Mouse (Mus musculus): ENCODE data around the gene Dock3. TPM values are rescaled to one million over a fixed set of nuclear protein-coding genes. Genes with fewer than 3 reads are reported as not detected.

The Dock3 gene
- polyA plus RNA-seq, 1 experiment from 2014 or later: 0.45 TPM

DNA sequence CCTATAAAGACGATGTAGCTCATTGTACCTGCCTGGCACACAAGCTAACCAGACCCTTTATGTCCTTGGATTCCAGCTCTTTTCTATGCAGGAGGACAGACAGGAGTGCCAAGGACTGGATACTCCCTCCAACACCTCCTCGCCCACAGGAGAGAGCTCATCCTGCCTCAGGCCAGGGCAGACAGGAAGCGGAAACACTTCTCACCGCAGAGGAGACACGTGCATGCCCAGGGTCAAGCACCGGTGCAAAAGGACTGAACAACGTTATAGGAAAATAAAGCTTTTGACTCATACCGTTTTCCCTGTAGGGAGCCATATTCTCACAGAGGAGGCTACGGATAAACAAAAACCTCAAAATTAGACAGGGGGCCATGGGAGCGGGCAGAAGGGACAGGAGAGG lies 41.5 kb upstream of the Dock3 start:
- H3K36me3 ChIP-seq (ENCODE audit: control insufficient read depth, insufficient read depth, low read length): no peaks in the 10 kb centered on the region
- no peaks in the 10 kb centered on the region for H3K9me3 ChIP-seq (replicated peaks; ENCODE audit: control insufficient read depth, low read length)
- H3K27ac ChIP-seq (ENCODE audit: low read length): no peak overlapping the region
- H3K4me1 ChIP-seq (ENCODE audit: control insufficient read depth, insufficient read depth, low read length): peaks cover under 1% of the 10 kb centered on the region
- WGBS: 72% methylated on average over 10 of the region's 10 CpGs
- H3K27me3 ChIP-seq (ENCODE audit: control insufficient read depth, insufficient read depth, low read length): no peaks in the 10 kb centered on the region
- no peak overlapping the region for H3K4me2 ChIP-seq (ENCODE audit: low read depth, low read length)
- no peak for ATAC-seq (ENCODE audit: insufficient read depth, low FRiP score)
- H3K4me3 ChIP-seq (replicated peaks; ENCODE audit: low read length): no peak overlapping the region
- no peak overlapping the region for H3K9ac ChIP-seq (ENCODE audit: low read length)

DNA sequence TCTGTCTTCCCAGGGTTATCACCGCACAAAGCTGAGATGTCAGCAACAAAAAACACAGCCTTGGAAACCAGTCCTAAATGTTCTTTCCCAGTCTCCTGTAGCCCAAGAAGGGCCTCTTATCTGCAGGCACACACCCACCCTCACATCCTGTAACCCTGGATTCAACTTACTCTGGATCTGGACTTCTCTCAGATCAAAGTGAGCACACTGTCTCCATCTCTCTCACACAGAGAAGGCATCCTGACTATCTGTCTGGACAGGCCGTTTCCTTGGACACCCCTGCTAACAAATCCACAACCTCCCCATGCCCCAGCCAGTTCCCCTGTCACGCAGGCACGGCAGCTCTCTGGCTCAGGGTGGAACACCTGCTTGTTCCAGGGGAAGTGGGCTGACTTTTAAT lies 40.6 kb upstream of the Dock3 start:
- no peak overlapping the region for H3K4me2 ChIP-seq (ENCODE audit: low read depth, low read length)
- H3K36me3 ChIP-seq (ENCODE audit: control insufficient read depth, insufficient read depth, low read length): no peaks in the 10 kb centered on the region
- WGBS: 51% methylated on average over 4 of the region's 4 CpGs
- no peaks in the 10 kb centered on the region; the same call in 1 of the 2 replicates for H3K4me1 ChIP-seq (ENCODE audit: control insufficient read depth, insufficient read depth, low read length)
- H3K9ac ChIP-seq (ENCODE audit: low read length): no peak overlapping the region
- no peaks in the 10 kb centered on the region for H3K9me3 ChIP-seq (replicated peaks; ENCODE audit: control insufficient read depth, low read length)
- no peak overlapping the region for H3K4me3 ChIP-seq (replicated peaks; ENCODE audit: low read length)
- H3K27ac ChIP-seq (ENCODE audit: low read length): no peak overlapping the region
- H3K27me3 ChIP-seq (ENCODE audit: control insufficient read depth, insufficient read depth, low read length): no peaks in the 10 kb centered on the region
- no peak for ATAC-seq (ENCODE audit: insufficient read depth, low FRiP score)

DNA sequence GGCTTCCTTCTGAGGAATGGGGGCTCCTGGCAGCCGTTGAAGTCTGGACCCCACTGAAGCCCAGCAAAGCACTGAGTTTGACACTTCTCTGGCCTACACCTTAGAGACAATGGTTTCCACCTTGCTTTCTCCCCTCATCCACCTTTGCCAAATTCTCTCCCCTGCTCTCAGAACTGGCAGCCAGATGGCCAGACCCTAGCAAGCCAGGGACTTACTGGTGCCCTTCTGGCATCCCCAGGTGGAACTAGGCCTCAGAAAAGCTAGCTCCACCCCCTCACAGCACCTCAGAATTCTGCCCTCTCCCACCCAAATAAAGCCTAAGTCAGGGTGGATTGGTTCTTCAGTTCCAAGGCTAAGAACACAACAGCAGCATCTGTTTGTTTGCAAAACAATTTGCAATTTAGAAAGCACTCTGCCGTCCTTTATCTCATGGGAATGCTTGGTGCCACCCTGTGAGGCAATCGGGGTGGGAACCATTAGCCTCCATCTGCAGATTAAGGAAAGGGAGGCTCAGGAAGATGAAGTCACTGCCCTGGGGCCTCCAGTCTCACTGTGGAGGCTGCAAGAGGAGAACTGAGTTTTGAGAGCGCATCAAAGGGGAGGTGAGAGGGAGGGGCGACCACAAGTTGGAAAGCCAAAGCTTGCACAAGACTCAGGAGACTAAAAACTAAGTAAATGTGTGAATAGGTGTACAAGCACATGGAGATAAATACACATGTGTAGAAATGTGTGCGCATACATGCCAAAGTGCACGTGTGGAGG lies 39.6 kb upstream of the Dock3 start:
- Histone ChIP-seq H3K4me2 (ENCODE audit: low read depth, low read length) (no peak overlapping the region), H3K9ac (ENCODE audit: low read length) (no peak overlapping the region), H3K4me3 (replicated peaks; ENCODE audit: low read length) (no peak overlapping the region), H3K27ac (ENCODE audit: low read length) (no peak overlapping the region), H3K4me1 (ENCODE audit: control insufficient read depth, insufficient read depth, low read length) (no peaks in the 10 kb centered on the region; the same call in 1 of the 2 replicates), H3K9me3 (replicated peaks; ENCODE audit: control insufficient read depth, low read length) (no peaks in the 10 kb centered on the region), H3K36me3 (ENCODE audit: control insufficient read depth, insufficient read depth, low read length) (no peaks in the 10 kb centered on the region), H3K27me3 (ENCODE audit: control insufficient read depth, insufficient read depth, low read length) (no peaks in the 10 kb centered on the region)
- no peak for ATAC-seq (ENCODE audit: insufficient read depth, low FRiP score)
- WGBS: 72% methylated on average over 7 of the region's 7 CpGs

DNA sequence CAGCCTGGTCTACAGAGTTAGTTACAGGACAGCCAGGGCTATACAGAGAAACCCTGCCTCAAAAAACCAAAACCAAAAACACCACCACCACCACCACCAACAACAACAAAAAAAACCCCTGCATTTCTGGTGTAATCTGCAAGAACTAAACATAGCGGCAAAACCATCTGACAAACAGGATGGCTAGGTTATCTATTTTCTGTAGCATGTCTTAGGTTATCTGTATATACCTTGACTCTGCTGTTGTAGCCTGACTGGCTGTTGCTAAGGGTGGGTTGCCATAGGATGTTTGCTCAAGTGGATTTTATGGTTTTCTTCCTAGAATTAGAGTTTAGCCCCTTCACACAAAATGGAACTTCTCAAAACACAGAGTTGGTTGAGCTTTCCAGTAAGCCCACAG lies 38.1 kb upstream of the Dock3 start:
- Histone ChIP-seq H3K4me3 (replicated peaks; ENCODE audit: low read length) (no peak overlapping the region), H3K4me1 (ENCODE audit: control insufficient read depth, insufficient read depth, low read length) (no peaks in the 10 kb centered on the region; the same call in 1 of the 2 replicates), H3K27me3 (ENCODE audit: control insufficient read depth, insufficient read depth, low read length) (no peaks in the 10 kb centered on the region), H3K27ac (ENCODE audit: low read length) (no peak overlapping the region), H3K4me2 (ENCODE audit: low read depth, low read length) (no peak overlapping the region), H3K9me3 (replicated peaks; ENCODE audit: control insufficient read depth, low read length) (no peaks in the 10 kb centered on the region), H3K36me3 (ENCODE audit: control insufficient read depth, insufficient read depth, low read length) (no peaks in the 10 kb centered on the region), H3K9ac (ENCODE audit: low read length) (no peak overlapping the region)
- WGBS: 100% methylated on average over 1 of the region's 1 CpGs
- no peak for ATAC-seq (ENCODE audit: insufficient read depth, low FRiP score)

DNA sequence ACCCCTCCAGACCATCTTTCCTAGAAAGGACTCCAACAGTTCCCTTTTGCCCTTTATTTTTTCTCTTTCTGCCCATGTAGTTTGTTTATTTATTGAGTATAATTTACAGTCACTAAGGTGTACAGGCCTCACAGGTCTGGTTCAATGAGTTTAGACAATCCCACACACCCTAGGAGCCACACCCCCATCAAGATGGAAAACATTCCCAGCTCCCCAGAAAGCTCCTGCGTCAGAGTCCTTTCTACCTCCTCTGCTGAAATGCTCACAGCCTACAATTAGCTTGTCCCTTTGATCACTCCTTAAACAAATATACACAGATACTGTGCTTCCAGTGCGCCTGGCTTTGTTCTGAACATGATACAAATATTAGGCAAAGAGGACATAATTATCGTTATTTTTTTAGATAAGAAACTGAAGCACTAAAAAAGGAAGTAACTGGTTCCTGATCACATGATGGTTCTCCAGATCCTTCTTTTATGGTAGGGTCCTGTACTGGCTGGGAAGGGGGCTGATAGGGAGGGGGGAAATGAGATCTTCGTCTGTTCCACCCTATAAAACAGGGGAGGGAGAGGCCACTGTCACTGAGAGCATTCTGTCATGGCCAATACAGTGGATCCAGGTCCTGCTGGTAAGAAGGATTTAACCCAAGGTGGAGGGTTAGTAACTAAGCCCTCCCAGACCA lies 36.2 kb upstream of the Dock3 start:
- no peak for ATAC-seq (ENCODE audit: insufficient read depth, low FRiP score)
- Histone ChIP-seq H3K4me1 (ENCODE audit: control insufficient read depth, insufficient read depth, low read length) (no peaks in the 10 kb centered on the region; the same call in 1 of the 2 replicates), H3K9me3 (replicated peaks; ENCODE audit: control insufficient read depth, low read length) (no peaks in the 10 kb centered on the region), H3K36me3 (ENCODE audit: control insufficient read depth, insufficient read depth, low read length) (no peaks in the 10 kb centered on the region), H3K9ac (ENCODE audit: low read length) (no peak overlapping the region), H3K27ac (ENCODE audit: low read length) (no peak overlapping the region), H3K4me3 (replicated peaks; ENCODE audit: low read length) (no peak overlapping the region), H3K4me2 (ENCODE audit: low read depth, low read length) (no peak overlapping the region), H3K27me3 (ENCODE audit: control insufficient read depth, insufficient read depth, low read length) (no peaks in the 10 kb centered on the region)
- 28% methylated on average over 4 of the region's 4 CpGs for WGBS

DNA sequence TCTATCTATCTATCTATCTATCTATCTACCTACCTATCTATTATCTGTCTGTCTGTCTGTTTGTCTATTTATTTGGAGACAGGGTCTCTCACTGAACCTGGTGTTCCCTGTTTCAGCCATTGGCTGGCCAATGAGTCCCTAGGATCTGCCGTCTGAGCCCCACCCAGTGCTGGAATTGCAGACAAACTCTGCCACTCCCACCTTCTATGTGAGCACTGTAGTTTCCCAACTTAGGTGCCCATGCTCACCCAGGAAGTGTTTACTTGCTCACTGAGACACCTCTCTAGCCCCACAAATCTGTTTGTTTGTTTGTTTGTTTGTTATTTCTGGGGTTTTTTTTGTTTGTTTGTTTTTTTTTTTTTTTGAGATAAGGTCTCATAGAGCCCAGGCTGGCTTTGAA lies 35.3 kb upstream of the Dock3 start:
- WGBS: 44% methylated on average over 1 of the region's 1 CpGs
- no peaks in the 10 kb centered on the region for H3K27me3 ChIP-seq (ENCODE audit: control insufficient read depth, insufficient read depth, low read length)
- H3K36me3 ChIP-seq (ENCODE audit: control insufficient read depth, insufficient read depth, low read length): no peaks in the 10 kb centered on the region
- no peak overlapping the region for H3K9ac ChIP-seq (ENCODE audit: low read length)
- H3K4me1 ChIP-seq (ENCODE audit: control insufficient read depth, insufficient read depth, low read length): no peaks in the 10 kb centered on the region; the same call in 1 of the 2 replicates
- no peaks in the 10 kb centered on the region for H3K9me3 ChIP-seq (replicated peaks; ENCODE audit: control insufficient read depth, low read length)
- no peak overlapping the region for H3K27ac ChIP-seq (ENCODE audit: low read length)
- no peak overlapping the region for H3K4me3 ChIP-seq (replicated peaks; ENCODE audit: low read length)
- H3K4me2 ChIP-seq (ENCODE audit: low read depth, low read length): no peak overlapping the region
- no peak for ATAC-seq (ENCODE audit: insufficient read depth, low FRiP score)

DNA sequence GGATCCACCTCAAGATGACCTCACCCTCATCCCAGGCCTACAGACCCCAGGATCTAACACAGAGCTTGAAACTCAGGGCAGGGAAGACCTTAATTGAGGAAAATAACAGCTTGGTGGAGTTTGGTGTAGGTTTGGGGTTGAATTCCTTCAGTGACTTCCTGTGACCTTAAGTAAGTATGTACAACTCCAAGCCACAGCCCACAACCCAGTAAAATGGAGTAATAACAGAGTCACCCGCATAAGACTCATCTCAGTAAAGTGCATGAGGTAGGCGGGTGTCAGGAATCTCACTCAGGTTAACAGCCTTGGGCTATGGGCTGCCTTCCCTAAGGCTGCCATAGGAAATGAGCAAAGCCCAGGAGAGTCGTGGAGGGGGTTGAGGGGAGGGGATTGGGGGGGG lies 33.0 kb upstream of the Dock3 start:
- WGBS: 67% methylated on average over 3 of the region's 3 CpGs
- H3K4me1 ChIP-seq (ENCODE audit: control insufficient read depth, insufficient read depth, low read length): no peaks in the 10 kb centered on the region
- no peak overlapping the region for H3K4me2 ChIP-seq (ENCODE audit: low read depth, low read length)
- no peaks in the 10 kb centered on the region for H3K27me3 ChIP-seq (ENCODE audit: control insufficient read depth, insufficient read depth, low read length)
- no peak overlapping the region for H3K27ac ChIP-seq (ENCODE audit: low read length)
- no peak for ATAC-seq (ENCODE audit: insufficient read depth, low FRiP score)
- no peak overlapping the region for H3K9ac ChIP-seq (ENCODE audit: low read length)
- H3K9me3 ChIP-seq (replicated peaks; ENCODE audit: control insufficient read depth, low read length): no peaks in the 10 kb centered on the region
- H3K36me3 ChIP-seq (ENCODE audit: control insufficient read depth, insufficient read depth, low read length): no peaks in the 10 kb centered on the region
- no peak overlapping the region for H3K4me3 ChIP-seq (replicated peaks; ENCODE audit: low read length)

DNA sequence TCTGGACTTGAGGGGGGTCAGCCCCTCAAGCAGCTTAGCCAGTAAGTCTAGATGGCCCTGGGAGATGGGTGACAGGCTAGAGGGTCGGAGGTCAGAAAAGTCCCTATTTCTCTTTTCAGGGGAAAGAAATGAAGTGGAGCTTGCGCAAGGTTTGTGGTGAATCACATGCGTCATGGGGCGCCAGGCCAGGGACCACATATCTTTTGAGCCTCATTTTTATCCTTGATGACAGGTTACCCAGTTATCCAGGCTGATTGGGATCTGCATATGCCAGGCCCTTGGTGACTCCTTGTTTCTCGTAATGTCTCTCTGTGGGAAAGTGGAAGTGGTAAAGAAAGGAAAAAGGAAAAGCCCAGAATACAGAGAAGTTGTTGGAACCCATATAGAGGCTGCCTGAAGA lies 32.2 kb upstream of the Dock3 start:
- Histone ChIP-seq H3K4me1 (ENCODE audit: control insufficient read depth, insufficient read depth, low read length) (no peaks in the 10 kb centered on the region), H3K36me3 (ENCODE audit: control insufficient read depth, insufficient read depth, low read length) (no peaks in the 10 kb centered on the region)
- WGBS: 75% methylated on average over 5 of the region's 5 CpGs

DNA sequence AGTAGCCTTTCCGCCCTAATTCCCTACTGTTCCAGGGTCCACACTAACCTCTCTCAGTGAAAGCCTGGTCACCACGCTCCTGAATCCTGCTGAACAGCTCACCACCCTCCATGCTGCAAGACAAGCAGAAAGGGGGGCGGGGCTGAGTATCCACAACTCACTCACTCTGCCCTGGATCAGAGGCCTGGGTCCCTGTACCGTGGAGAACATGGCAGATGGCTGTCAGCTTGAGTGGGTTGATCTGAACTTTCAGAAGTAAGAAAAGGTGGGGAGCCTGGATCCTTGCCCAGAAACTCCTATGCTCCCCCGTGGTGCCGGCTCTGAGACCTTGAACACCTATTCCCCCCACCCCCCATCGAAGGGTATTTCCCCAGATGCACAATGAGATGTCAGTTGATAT lies 30.7 kb upstream of the Dock3 start:
- H3K9me3 ChIP-seq (replicated peaks; ENCODE audit: control insufficient read depth, low read length): no peaks in the 10 kb centered on the region
- H3K9ac ChIP-seq (ENCODE audit: low read length): no peak overlapping the region
- WGBS: 75% methylated on average over 7 of the region's 7 CpGs
- H3K4me1 ChIP-seq (ENCODE audit: control insufficient read depth, insufficient read depth, low read length): no peaks in the 10 kb centered on the region
- no peak overlapping the region for H3K4me2 ChIP-seq (ENCODE audit: low read depth, low read length)
- no peak for ATAC-seq (ENCODE audit: insufficient read depth, low FRiP score)
- no peaks in the 10 kb centered on the region for H3K27me3 ChIP-seq (ENCODE audit: control insufficient read depth, insufficient read depth, low read length)
- no peak overlapping the region for H3K4me3 ChIP-seq (replicated peaks; ENCODE audit: low read length)
- no peak overlapping the region for H3K27ac ChIP-seq (ENCODE audit: low read length)
- H3K36me3 ChIP-seq (ENCODE audit: control insufficient read depth, insufficient read depth, low read length): no peaks in the 10 kb centered on the region

More for the DNA sequence above, 32.2 kb upstream of the Dock3 start:
- Histone ChIP-seq H3K27ac (ENCODE audit: low read length) (no peak overlapping the region), H3K9ac (ENCODE audit: low read length) (no peak overlapping the region), H3K4me2 (ENCODE audit: low read depth, low read length) (no peak overlapping the region), H3K4me3 (replicated peaks; ENCODE audit: low read length) (no peak overlapping the region), H3K9me3 (replicated peaks; ENCODE audit: control insufficient read depth, low read length) (no peaks in the 10 kb centered on the region), H3K27me3 (ENCODE audit: control insufficient read depth, insufficient read depth, low read length) (no peaks in the 10 kb centered on the region)
- ATAC-seq (ENCODE audit: insufficient read depth, low FRiP score): no peak
